Mouse (Mus musculus): ENCODE results near the gene Mtmr3.

DNA sequence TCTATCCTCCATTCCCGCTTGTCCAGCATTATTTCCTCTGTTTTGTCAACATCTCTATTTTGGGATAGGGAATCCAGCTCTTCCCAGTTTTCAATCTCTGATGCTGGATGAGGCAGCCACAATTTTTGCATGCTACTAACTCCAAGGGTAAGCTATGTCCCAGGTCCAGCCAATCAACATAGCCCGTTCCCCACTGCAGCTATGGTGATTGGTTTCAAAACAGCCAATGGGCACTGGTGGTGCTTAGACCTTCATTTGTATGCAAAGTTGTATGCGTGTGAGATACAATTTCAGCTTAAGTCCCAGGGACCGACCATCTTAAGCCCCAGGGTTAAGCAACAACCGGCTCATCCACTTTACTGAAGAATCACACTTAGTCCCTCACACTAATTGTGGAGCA, 28.3 kb upstream of the Mtmr3 start:
- TF ChIP-seq CTCF (IDR thresholded peaks at IDR 0.05; ENCODE audit: insufficient read depth, low read length), result no peak
- no peak for TF ChIP-seq POLR2A (IDR thresholded peaks at IDR 0.05; ENCODE audit: borderline replicate concordance, extremely low read depth, low read depth, low read length)

All from lung, adult 2 months (tissue).